Mouse (Mus musculus): ENCODE data around the gene Mymx.
A peak's percentile ranks its signal among the peaks of the same experiment; 100 is the strongest.

Mymx gene

GRCm38 (mm10) chr17:45610144-45610866 is 8.4 kb upstream of the Mymx start:
- no peak for DNase-seq

DNA sequence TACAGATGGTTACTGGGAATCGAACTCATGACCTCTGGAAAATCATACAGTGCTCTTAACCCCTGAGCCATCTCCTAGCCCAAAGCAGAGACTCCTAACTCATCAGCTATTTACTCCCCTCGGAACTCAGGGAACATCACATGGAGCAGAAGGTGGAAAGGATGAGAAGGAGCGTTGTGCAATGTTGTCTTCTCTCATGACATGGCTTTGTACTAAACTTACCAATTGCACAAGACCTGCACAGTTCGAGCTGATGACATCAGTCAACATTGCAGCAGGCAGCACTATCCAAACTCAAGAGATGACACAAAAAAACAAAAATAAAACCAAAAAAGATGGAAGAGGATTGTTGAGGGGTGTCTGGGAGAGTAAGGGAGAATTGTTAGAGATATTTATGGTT is 6.5 kb upstream of the Mymx start:
- no peak for DNase-seq

- no peak for DNase-seq
These were observed 5.3 kb upstream of the Mymx start for GRCm38 (mm10) chr17:45606992-45607879.

GRCm38 (mm10) chr17:45602984-45603383 is 1.1 kb upstream of the Mymx start:
- DNase-seq, result no peak

DNA sequence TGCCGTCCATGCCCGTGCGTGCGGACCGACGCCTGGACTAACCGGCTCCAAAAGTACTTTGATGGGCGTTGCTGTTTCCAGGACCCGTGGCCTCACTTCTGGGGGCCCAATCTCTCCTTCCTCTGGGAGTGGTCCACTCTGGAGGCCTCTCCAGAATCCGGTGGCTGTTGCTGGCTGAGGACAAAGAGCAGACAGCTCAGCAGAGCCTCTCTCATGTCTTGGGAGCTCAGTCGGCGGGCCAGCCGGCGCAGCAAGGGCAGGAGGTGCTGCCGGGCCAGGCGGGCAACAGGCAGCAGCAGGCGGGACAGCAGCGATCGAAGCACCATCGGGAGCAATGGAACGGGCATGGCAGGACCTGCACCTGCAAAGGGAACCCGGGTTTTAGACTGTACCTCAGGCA is 577 bp downstream of the Mymx start:
- DNase-seq, result no peak

- DNase-seq, result no peak
These were observed 1.6 kb downstream of the Mymx start for GRCm38 (mm10) chr17:45600267-45600666.

- DNase-seq, result peak; percentile 31
These were observed 2.3 kb downstream of the Mymx start, which contains the start of gene Slc29a1 for GRCm38 (mm10) chr17:45599446-45600242. TSS of gene Slc29a1 (minus strand) at chr17:45599606.

GRCm38 (mm10) chr17:45598891-45599290 is 3.0 kb downstream of the Mymx start:
- no peak for DNase-seq

DNA sequence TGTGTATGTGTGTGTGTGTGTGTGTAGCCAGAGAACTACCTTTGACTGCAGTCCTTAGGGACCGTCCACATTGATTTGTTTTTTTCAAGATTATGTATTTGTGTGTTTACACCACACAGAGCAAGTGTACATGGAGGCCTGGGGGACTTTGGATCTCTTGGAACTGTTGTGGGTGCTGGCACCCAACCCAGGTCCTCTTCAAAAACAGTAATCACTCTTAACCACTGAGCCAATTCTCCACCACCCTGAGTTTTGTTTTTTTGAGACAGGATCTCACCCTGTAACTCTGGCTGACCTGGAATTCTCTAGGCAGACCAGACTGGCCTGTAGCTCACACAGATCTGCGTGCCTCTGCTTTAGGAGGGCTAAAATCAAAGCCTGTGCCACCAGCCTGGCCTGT is 3.5 kb downstream of the Mymx start:
- peak; percentile 11 for DNase-seq

DNA sequence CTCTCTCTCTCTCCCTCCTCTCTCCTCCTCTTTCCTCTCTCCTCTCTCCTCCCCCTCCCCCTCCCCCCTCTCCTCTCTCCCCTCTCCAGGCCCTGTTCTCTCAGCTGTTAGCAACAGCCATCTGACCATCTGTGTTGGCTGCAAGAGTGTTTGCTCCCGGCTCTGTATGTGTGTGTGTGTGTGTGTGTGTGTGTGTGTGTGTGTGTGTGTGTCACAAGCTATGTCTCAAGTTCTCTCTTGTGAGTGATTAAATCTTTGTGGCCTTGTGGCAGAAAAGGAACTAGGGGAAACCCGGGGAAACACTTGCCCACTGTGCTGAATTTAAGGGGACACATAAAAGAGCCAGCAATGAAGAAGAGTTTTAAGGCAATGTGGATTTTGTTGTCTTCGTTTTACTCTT is 4.1 kb downstream of the Mymx start:
- DNase-seq, result peak; percentile 22

GRCm38 (mm10) chr17:45596631-45597396 is 5.1 kb downstream of the Mymx start:
- DNase-seq, result peak; percentile 72

GRCm38 (mm10) chr17:45595736-45596390 is 6.0 kb downstream of the Mymx start:
- DNase-seq, result peak; percentile 7

DNA sequence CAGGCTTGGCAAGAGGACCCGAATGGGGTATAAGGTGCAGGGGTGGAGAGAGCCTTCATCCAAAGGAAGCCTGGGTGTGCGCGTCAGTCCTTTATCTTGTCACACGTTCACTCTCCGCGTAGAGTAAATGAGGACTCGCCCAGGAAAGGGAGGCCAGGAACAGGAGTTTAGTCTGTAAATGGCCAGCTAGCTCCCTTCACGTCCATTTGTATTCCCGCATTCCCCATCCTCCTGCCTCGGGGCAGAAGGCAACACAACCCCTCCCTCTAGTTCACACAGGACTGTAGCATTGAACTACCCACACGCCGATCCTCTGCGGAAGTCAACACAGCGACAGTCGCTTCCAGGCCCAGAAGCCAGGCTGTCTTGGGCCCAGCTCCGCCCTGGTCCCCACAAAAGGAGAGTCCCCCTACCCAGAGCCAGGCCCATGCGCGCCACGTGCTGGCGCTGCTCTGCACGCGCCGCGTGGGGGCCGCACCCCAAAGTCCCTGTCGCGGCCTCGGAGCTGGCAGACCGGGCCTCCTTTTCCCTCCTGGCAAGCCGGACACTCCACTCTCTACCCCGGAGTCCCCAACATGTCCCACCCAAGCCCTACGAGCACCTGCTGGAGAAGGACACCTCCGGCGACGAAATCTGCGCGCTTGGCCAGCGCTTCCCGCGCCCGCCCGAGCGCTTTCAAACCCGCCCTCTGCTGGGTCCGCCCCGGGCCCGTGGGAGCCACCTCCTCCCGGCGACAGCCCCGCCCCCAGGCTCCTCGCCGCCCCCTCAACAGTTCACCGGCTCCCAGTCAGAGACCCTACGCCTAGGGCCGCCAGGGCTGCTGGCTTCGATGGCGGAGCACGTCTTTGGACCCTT is 6.8 kb downstream of the Mymx start:
- peak; percentile 74 for DNase-seq

DNA sequence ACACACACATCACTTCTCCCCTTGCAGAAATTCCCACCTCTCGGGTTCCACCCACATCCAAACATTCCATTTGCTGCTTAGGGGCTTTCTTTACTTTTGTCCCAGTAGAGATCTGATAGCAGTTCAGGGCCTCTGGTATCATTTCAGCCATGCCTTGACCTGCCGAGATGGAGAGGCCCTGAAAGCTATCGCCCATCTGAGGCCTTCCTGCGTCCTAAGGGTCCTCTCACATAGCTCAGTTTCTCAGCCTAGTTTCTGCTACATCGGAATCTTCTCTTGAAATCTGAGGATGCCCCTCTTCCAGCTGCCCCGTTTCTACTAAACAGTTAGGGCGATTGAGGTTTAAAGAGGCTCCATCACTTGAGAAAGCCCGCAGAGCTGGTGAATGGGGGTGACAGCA is 7.7 kb downstream of the Mymx start:
- DNase-seq, result peak; percentile 10

DNA sequence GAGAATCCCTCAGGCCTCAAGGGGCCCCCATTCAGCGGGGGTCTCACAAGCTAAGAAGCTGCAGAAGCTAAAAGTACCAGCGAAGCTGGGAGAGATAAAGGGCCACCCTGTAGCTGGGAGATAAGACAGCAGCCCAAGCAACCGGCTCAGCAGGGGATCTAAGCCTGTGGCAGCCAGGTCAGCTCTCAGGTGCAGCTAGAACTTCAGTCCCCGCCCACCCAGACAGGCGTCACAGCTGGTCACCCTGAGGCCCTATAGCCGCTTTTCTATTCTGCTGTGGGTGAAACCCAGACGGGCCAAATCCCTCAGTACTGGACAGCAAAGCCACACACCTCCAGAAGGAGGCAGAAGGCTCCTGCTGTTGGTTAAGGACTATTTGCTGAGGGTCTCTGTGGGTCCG is 8.4 kb downstream of the Mymx start:
- DNase-seq, result peak; percentile 31

GRCm38 (mm10) chr17:45592606-45593431 is 9.1 kb downstream of the Mymx start:
- DNase-seq, result peak; percentile 21

GRCm38 (mm10) chr17:45591701-45592605 is 9.9 kb downstream of the Mymx start:
- DNase-seq, result peak; percentile 45

GRCm38 (mm10) chr17:45590410-45590809 is 11.5 kb downstream of the Mymx start:
- peak; percentile 13 for DNase-seq

- DNase-seq, result peak; percentile 15
These were observed 12.1 kb downstream of the Mymx start for GRCm38 (mm10) chr17:45589844-45590243.
